Mouse (Mus musculus): ENCODE data around the gene N4bp3.

GRCm38 (mm10) chr11:51614256-51614655 lies 36.4 kb downstream of the N4bp3 start:
- TF ChIP-seq CTCF (IDR thresholded peaks at IDR 0.05) (no peak; the same call in 1 of the 2 replicates), EP300 (IDR thresholded peaks at IDR 0.05) (no peak)

Measured in lung, postnatal 0 days (tissue).